ENCODE assay signal across 18 mouse cellular contexts in genomic region chrX:159199495-159199894, GRCm38 (mm10). TPM values are rescaled to one million over a fixed set of nuclear protein-coding genes. Genes with fewer than 3 reads are reported as not detected.
A peak's percentile ranks its signal among the peaks of the same experiment; 100 is the strongest.
DNase-seq lines count a peak whose midpoint lies in the region; ATAC-seq lines count a peak whose summit lies in the region.
"Had no signal": no experiment of that assay in that cellular context is flagged by ENCODE, and none has a peak within 500 bp of the region (broad histone marks: within the 10 kb centered on the region; RNA-seq: fewer than 3 reads in every experiment).

No protein-coding gene starts in this region.

- DNase-seq in lung, postnatal 36 days, result peak; percentile 30
- no peak for DNase-seq in lung, postnatal 14 days
- DNase-seq in T-cell, adult 2 months (ENCODE audit: low spot score), result peak; percentile 33
- no peak for DNase-seq in kidney, adult 9 months
- DNase-seq: adrenal gland, postnatal 10 days; cerebellum, adult 18-20 months; gastrocnemius, adult 2 months; heart, postnatal 4 days; left cerebral cortex, postnatal 4 days; thymus, postnatal 36 days had no signal

- ATAC-seq in midbrain, embryonic 16.5 days, result no peak
- no peak for ATAC-seq in kidney, embryonic 14.5 days (ENCODE audit: low FRiP score, low TSS enrichment)
- ATAC-seq: forebrain, embryonic 15.5 days; intestine, embryonic 15.5 days had no signal

- no peaks in the 10 kb centered on the region for H3K79me2 ChIP-seq in macrophage (ENCODE audit: inconsistent target)

- H3K4me1 ChIP-seq in midbrain, embryonic 16.5 days (ENCODE audit: control insufficient read depth, insufficient read depth, low read length), result no peaks in the 10 kb centered on the region
- no peaks in the 10 kb centered on the region for H3K4me1 ChIP-seq in kidney, embryonic 14.5 days (ENCODE audit: control insufficient read depth, insufficient read depth, low read length)
- H3K4me1 ChIP-seq: embryonic facial prominence, embryonic 12.5 days; forebrain, embryonic 15.5 days; intestine, embryonic 15.5 days had no signal

- H3K9me3 ChIP-seq in midbrain, embryonic 16.5 days (replicated peaks; ENCODE audit: control insufficient read depth, low read length, poor library complexity, severe bottlenecking), result no peaks in the 10 kb centered on the region
- no peaks in the 10 kb centered on the region for H3K9me3 ChIP-seq in kidney, embryonic 14.5 days (ENCODE audit: control insufficient read depth, low read length)
- H3K9me3 ChIP-seq: embryonic facial prominence, embryonic 12.5 days; forebrain, embryonic 15.5 days; intestine, embryonic 15.5 days had no signal

- H3K9ac ChIP-seq in midbrain, embryonic 16.5 days (ENCODE audit: low read depth, low read length), result no peak overlapping the region
- no peak overlapping the region for H3K9ac ChIP-seq in kidney, embryonic 14.5 days (ENCODE audit: low read depth, low read length)
- H3K9ac ChIP-seq: embryonic facial prominence, embryonic 12.5 days; forebrain, embryonic 15.5 days; intestine, embryonic 15.5 days had no signal

- H3K27me3 ChIP-seq in midbrain, embryonic 16.5 days (ENCODE audit: control insufficient read depth, insufficient read depth, low read depth, low read length), result no peaks in the 10 kb centered on the region
- no peaks in the 10 kb centered on the region for H3K27me3 ChIP-seq in kidney, embryonic 14.5 days (ENCODE audit: control insufficient read depth, insufficient read depth, low read length)
- H3K27me3 ChIP-seq: embryonic facial prominence, embryonic 12.5 days; forebrain, embryonic 15.5 days; intestine, embryonic 15.5 days had no signal

- H3K36me3 ChIP-seq in macrophage (ENCODE audit: inconsistent target), result no peaks in the 10 kb centered on the region
- no peaks in the 10 kb centered on the region for H3K36me3 ChIP-seq in midbrain, embryonic 16.5 days (ENCODE audit: control insufficient read depth, insufficient read depth, low read length)
- no peaks in the 10 kb centered on the region for H3K36me3 ChIP-seq in kidney, embryonic 14.5 days (ENCODE audit: control insufficient read depth, insufficient read depth, low read length)
- H3K36me3 ChIP-seq: embryonic facial prominence, embryonic 12.5 days; forebrain, embryonic 15.5 days; intestine, embryonic 15.5 days had no signal

- H3K4me3 ChIP-seq in macrophage (ENCODE audit: inconsistent target), result no peak overlapping the region
- no peak overlapping the region for H3K4me3 ChIP-seq in midbrain, embryonic 16.5 days (ENCODE audit: low read depth, low read length)
- no peak overlapping the region for H3K4me3 ChIP-seq in kidney, embryonic 14.5 days (ENCODE audit: low read length)
- H3K4me3 ChIP-seq: embryonic facial prominence, embryonic 12.5 days; forebrain, embryonic 15.5 days; gastrocnemius, adult 2 months; intestine, embryonic 15.5 days; myocyte had no signal

- H3K27ac ChIP-seq in macrophage, result peak overlapping the region; percentile 88
- no peak overlapping the region for H3K27ac ChIP-seq in midbrain, embryonic 16.5 days (ENCODE audit: low read length)
- no peak overlapping the region for H3K27ac ChIP-seq in kidney, embryonic 14.5 days (ENCODE audit: low read depth, low read length)
- H3K27ac ChIP-seq: embryonic facial prominence, embryonic 12.5 days; forebrain, embryonic 15.5 days; gastrocnemius, adult 2 months; intestine, embryonic 15.5 days had no signal

- H3K4me2 ChIP-seq in midbrain, embryonic 16.5 days (ENCODE audit: low read length), result no peak overlapping the region
- no peak overlapping the region for H3K4me2 ChIP-seq in kidney, embryonic 14.5 days (replicated peaks; ENCODE audit: low read depth, low read length)
- H3K4me2 ChIP-seq: embryonic facial prominence, embryonic 12.5 days; forebrain, embryonic 15.5 days; intestine, embryonic 15.5 days; midbrain, embryonic 11.5 days had no signal

RNA-seq across cellular contexts. Expression of gene Rps6ka3, which starts 10.6 kb away (rescaled TPM):
- total RNA-seq in macrophage (2018; cell fraction: chromatin; rRNA removed), result 100 to 1,000 TPM in 10 of 26 experiments, 10 to 100 TPM in 16; 54.1 to 234 (median 91.2) TPM
- total RNA-seq in macrophage (2018; cell fraction: cytosol; rRNA removed), result 100 to 1,000 TPM in 2 of 26 experiments, 10 to 100 TPM in 24; 51.1 to 104 (median 72.1) TPM
- 100 to 1,000 TPM in 7 of 26 experiments, 10 to 100 TPM in 19; 44.9 to 212 (median 81.2) TPM for total RNA-seq in macrophage (2018; cell fraction: nucleus; rRNA removed)
- polyA plus RNA-seq in macrophage (2018), result 46.7 to 70.2 TPM (median 60.8 TPM) in 3 replicates
- polyA plus RNA-seq in midbrain, embryonic 16.5 days (2015; fragmentation: Nextera tagmentation; extraction: Ambion mirVana), result 2.7 and 3.0 TPM in 2 replicates
- polyA plus RNA-seq in kidney, embryonic 14.5 days (2014; fragmentation: Nextera tagmentation; extraction: Ambion mirVana), result 14.2 and 16.1 TPM in 2 replicates

Comparison
In these comparisons a context has a peak if more than half of its experiments do, and no peak if none do; other contexts are left out.
1. DNase-seq: peak in lung, postnatal 36 days (single experiment) and T-cell, adult 2 months (single experiment); none in lung, postnatal 14 days (single experiment) and kidney, adult 9 months (single experiment).